Mouse (Mus musculus): ENCODE results near the gene Mecom. TPM values are rescaled to one million over a fixed set of nuclear protein-coding genes. Genes with fewer than 3 reads are reported as not detected.

Mecom gene
- polyA plus RNA-seq, 1 experiment, result 4.3 TPM

- Histone ChIP-seq H3K27me3 (ENCODE audit: control insufficient read depth, insufficient read depth, low read length) (no peaks in the 10 kb centered on the region; the same call in 1 of the 2 replicates), H3K27ac (ENCODE audit: insufficient read depth, low read length) (no peak overlapping the region), H3K4me1 (ENCODE audit: control insufficient read depth, insufficient read depth, low read length) (no peaks in the 10 kb centered on the region), H3K4me3 (replicated peaks; ENCODE audit: insufficient read depth, low read depth, low read length) (no peak overlapping the region)
- no peak for DNase-seq
- no peak for TF ChIP-seq POLR2A (IDR thresholded peaks at IDR 0.05; ENCODE audit: borderline replicate concordance, insufficient read depth, low read length)
- TF ChIP-seq CTCF (IDR thresholded peaks at IDR 0.05; ENCODE audit: borderline replicate concordance, insufficient read depth, low read depth, low read length), result no peak
- 7% methylated on average over 21 of the region's 21 CpGs for WGBS
Observed at GRCm38 (mm10) chr3:30219190-30219884, 328.5 kb downstream of the Mecom start.

- TF ChIP-seq CTCF (IDR thresholded peaks at IDR 0.05; ENCODE audit: borderline replicate concordance, insufficient read depth, low read depth, low read length) (no peak), POLR2A (IDR thresholded peaks at IDR 0.05; ENCODE audit: borderline replicate concordance, insufficient read depth, low read length) (no peak)
- H3K4me3 ChIP-seq (replicated peaks; ENCODE audit: insufficient read depth, low read depth, low read length), result no peak overlapping the region
- no peak for DNase-seq
- H3K27me3 ChIP-seq (ENCODE audit: control insufficient read depth, insufficient read depth, low read length), result no peaks in the 10 kb centered on the region; the same call in 1 of the 2 replicates
- no peaks in the 10 kb centered on the region for H3K4me1 ChIP-seq (ENCODE audit: control insufficient read depth, insufficient read depth, low read length)
- WGBS, result 78% methylated on average over 4 of the region's 4 CpGs
- H3K27ac ChIP-seq (ENCODE audit: insufficient read depth, low read length), result no peak overlapping the region
Observed at GRCm38 (mm10) chr3:30214607-30215006, 333.2 kb downstream of the Mecom start.

DNA sequence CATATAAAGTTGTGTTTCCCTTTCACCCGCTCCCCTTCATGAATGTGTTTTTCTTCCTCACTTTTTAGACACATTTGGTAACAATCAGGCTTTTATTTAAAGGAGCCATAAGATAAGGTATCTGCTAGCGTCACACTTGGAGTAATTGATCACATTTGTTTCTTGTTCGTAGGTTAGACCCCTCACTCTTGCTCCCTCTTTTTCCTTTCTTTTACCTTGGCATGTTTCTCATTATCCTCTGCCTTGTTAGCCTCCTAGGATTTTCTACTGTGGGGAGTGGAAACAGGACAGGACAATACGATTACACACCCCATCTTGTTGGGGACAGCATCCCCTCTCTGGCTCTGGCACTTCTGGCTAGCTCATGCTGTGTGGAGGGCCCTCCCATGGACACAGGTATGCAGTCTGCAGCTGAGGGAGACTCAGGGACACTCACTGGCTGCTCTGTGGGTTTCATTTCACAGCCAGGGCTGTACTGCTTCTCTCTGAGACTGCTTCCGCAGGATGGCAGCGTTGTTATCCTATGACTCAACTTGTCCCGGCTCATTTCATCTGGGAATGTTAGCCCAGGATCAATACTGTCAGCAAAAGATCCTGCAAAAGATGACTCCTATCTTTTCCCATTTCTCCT lies 334.2 kb downstream of the Mecom start:
- Histone ChIP-seq H3K4me1 (ENCODE audit: control insufficient read depth, insufficient read depth, low read length) (no peaks in the 10 kb centered on the region), H3K27ac (ENCODE audit: insufficient read depth, low read length) (no peak overlapping the region), H3K4me3 (replicated peaks; ENCODE audit: insufficient read depth, low read depth, low read length) (no peak overlapping the region), H3K27me3 (ENCODE audit: control insufficient read depth, insufficient read depth, low read length) (no peaks in the 10 kb centered on the region)
- TF ChIP-seq POLR2A (IDR thresholded peaks at IDR 0.05; ENCODE audit: borderline replicate concordance, insufficient read depth, low read length), result no peak
- TF ChIP-seq CTCF (IDR thresholded peaks at IDR 0.05; ENCODE audit: borderline replicate concordance, insufficient read depth, low read depth, low read length), result no peak
- 52% methylated on average over 7 of the region's 7 CpGs for WGBS
- no peak for DNase-seq

DNA sequence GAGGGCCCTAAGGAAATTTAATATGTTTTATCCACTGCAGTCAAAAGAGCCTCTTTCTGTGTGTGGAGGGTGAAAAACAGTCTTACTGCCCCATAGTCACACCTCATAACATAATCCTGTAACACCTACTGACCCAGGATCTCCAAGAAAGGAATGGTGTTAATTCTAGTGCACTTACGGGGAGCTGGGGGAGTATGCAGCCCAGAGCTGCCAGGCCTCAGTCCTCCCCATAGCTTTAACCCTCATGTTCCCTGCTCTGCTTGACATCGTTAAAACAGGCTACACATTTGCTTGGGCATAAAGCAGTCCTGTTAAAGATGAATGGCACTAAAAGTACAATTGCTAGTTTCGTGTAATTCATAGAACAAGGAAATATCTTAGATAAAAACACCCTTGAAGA lies 335.0 kb downstream of the Mecom start:
- 80% methylated on average over 3 of the region's 3 CpGs for WGBS

GRCm38 (mm10) chr3:30209131-30209530 lies 338.7 kb downstream of the Mecom start:
- H3K27me3 ChIP-seq (ENCODE audit: control insufficient read depth, insufficient read depth, low read length), result no peaks in the 10 kb centered on the region
- no peak overlapping the region for H3K4me3 ChIP-seq (replicated peaks; ENCODE audit: insufficient read depth, low read depth, low read length)
- TF ChIP-seq POLR2A (IDR thresholded peaks at IDR 0.05; ENCODE audit: borderline replicate concordance, insufficient read depth, low read length) (no peak), CTCF (IDR thresholded peaks at IDR 0.05; ENCODE audit: borderline replicate concordance, insufficient read depth, low read depth, low read length) (no peak)
- no peaks in the 10 kb centered on the region; the same call in 1 of the 2 replicates for H3K4me1 ChIP-seq (ENCODE audit: control insufficient read depth, insufficient read depth, low read length)
- DNase-seq, result no peak
- H3K27ac ChIP-seq (ENCODE audit: insufficient read depth, low read length), result no peak overlapping the region

More for the DNA sequence above, 335.0 kb downstream of the Mecom start:
- Histone ChIP-seq H3K27me3 (ENCODE audit: control insufficient read depth, insufficient read depth, low read length) (no peaks in the 10 kb centered on the region), H3K27ac (ENCODE audit: insufficient read depth, low read length) (no peak overlapping the region), H3K4me3 (replicated peaks; ENCODE audit: insufficient read depth, low read depth, low read length) (no peak overlapping the region), H3K4me1 (ENCODE audit: control insufficient read depth, insufficient read depth, low read length) (no peaks in the 10 kb centered on the region; the same call in 1 of the 2 replicates)
- TF ChIP-seq CTCF (IDR thresholded peaks at IDR 0.05; ENCODE audit: borderline replicate concordance, insufficient read depth, low read depth, low read length) (no peak), POLR2A (IDR thresholded peaks at IDR 0.05; ENCODE audit: borderline replicate concordance, insufficient read depth, low read length) (no peak)
- no peak for DNase-seq

DNA sequence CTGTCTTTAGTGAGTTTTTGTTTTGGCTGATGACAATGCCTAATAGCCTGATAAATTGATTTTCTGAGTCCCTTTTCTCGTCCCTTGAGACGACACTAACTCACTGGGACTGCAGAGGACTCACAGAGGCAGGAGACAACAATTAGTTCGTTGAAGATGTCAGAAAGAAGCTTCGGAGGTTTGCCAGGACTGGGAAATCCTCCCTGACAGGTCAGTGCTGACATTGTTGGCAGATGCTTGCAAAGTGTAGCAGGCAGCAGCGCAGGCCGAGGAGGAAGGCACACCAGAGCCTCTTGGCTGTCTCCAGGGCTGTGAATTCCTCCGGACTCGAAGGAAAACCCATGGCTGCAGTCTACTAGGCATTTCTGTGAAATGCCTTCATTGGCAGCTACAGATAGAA lies 339.9 kb downstream of the Mecom start:
- TF ChIP-seq POLR2A (IDR thresholded peaks at IDR 0.05; ENCODE audit: borderline replicate concordance, insufficient read depth, low read length) (no peak), CTCF (IDR thresholded peaks at IDR 0.05; ENCODE audit: borderline replicate concordance, insufficient read depth, low read depth, low read length) (no peak)
- Histone ChIP-seq H3K27me3 (ENCODE audit: control insufficient read depth, insufficient read depth, low read length) (no peaks in the 10 kb centered on the region), H3K4me1 (ENCODE audit: control insufficient read depth, insufficient read depth, low read length) (no peaks in the 10 kb centered on the region; the same call in 1 of the 2 replicates), H3K4me3 (replicated peaks; ENCODE audit: insufficient read depth, low read depth, low read length) (no peak overlapping the region), H3K27ac (ENCODE audit: insufficient read depth, low read length) (no peak overlapping the region)
- no peak for DNase-seq
- 9% methylated on average over 8 of the region's 8 CpGs for WGBS

- no peak overlapping the region for H3K27ac ChIP-seq (ENCODE audit: insufficient read depth, low read length)
- no peaks in the 10 kb centered on the region for H3K27me3 ChIP-seq (ENCODE audit: control insufficient read depth, insufficient read depth, low read length)
- no peak overlapping the region for H3K4me3 ChIP-seq (replicated peaks; ENCODE audit: insufficient read depth, low read depth, low read length)
- WGBS, result 6% methylated on average over 5 of the region's 5 CpGs
- H3K4me1 ChIP-seq (ENCODE audit: control insufficient read depth, insufficient read depth, low read length), result no peaks in the 10 kb centered on the region; the same call in 1 of the 2 replicates
- peak in 1 of 2 experiments; percentile 13 for DNase-seq
- TF ChIP-seq CTCF (IDR thresholded peaks at IDR 0.05; ENCODE audit: borderline replicate concordance, insufficient read depth, low read depth, low read length) (no peak), POLR2A (IDR thresholded peaks at IDR 0.05; ENCODE audit: borderline replicate concordance, insufficient read depth, low read length) (no peak)
Observed at GRCm38 (mm10) chr3:30207431-30207830, 340.4 kb downstream of the Mecom start.

DNA sequence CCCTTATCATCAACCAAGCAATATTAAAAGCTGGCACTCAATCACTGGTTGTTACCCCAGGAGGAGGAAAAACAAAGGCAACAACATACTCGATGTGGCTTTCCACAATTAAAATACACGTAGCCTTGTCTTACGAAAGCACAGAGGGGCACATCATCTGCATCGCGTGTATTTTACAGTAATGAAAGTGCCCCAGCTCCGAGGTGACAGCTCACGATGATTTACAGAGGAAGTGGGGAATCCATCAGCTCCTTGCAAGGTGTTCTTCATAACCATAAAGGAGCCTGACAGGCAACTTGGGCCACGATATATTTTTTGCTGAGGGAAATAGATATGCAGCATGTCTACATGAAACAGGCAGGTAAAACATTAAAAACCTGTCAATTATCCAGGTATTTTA lies 341.7 kb downstream of the Mecom start:
- no peak overlapping the region for H3K4me3 ChIP-seq (replicated peaks; ENCODE audit: insufficient read depth, low read depth, low read length)
- H3K27me3 ChIP-seq (ENCODE audit: control insufficient read depth, insufficient read depth, low read length), result no peaks in the 10 kb centered on the region
- no peaks in the 10 kb centered on the region; the same call in 1 of the 2 replicates for H3K4me1 ChIP-seq (ENCODE audit: control insufficient read depth, insufficient read depth, low read length)
- H3K27ac ChIP-seq (ENCODE audit: insufficient read depth, low read length), result no peak overlapping the region
- TF ChIP-seq CTCF (IDR thresholded peaks at IDR 0.05; ENCODE audit: borderline replicate concordance, insufficient read depth, low read depth, low read length), result no peak
- no peak for TF ChIP-seq POLR2A (IDR thresholded peaks at IDR 0.05; ENCODE audit: borderline replicate concordance, insufficient read depth, low read length)
- no peak for DNase-seq
- 65% methylated on average over 8 of the region's 8 CpGs for WGBS
